In genomic region chr16:21664633-21665363, GRCm38 (mm10) we compare ENCODE assay signal across 12 mouse cellular contexts. TPM values are rescaled to one million over a fixed set of nuclear protein-coding genes. Genes with fewer than 3 reads are reported as not detected.
DNase-seq lines count a peak whose midpoint lies in the region; ATAC-seq lines count a peak whose summit lies in the region.
"Had no signal": no experiment of that assay in that cellular context is flagged by ENCODE, and none has a peak within 500 bp of the region (broad histone marks: within the 10 kb centered on the region; RNA-seq: fewer than 3 reads in every experiment).

No protein-coding gene starts in this region.

- 7% methylated on average over 18 of the region's 18 CpGs for WGBS in hindbrain, embryonic 13.5 days
- 6% methylated on average over 18 of the region's 18 CpGs for WGBS in neural tube, embryonic 12.5 days

- H3K36me3 ChIP-seq in hindbrain, embryonic 13.5 days, result peaks cover 6% of the 10 kb centered on the region; the same call in 1 of the 2 replicates
- peaks cover 2% of the 10 kb centered on the region; the same call in 1 of the 2 replicates for H3K36me3 ChIP-seq in neural tube, embryonic 12.5 days
- H3K36me3 ChIP-seq: G1E had no signal

- H3K4me1 ChIP-seq in hindbrain, embryonic 13.5 days (replicated peaks), result peaks cover 34% of the 10 kb centered on the region
- peaks cover 30% of the 10 kb centered on the region; the same call in 1 of the 2 replicates for H3K4me1 ChIP-seq in neural tube, embryonic 12.5 days
- H3K4me1 ChIP-seq: limb, embryonic 15.5 days had no signal

- DNase-seq in cerebellum, adult 8-10 months, result peak; percentile 12
- DNase-seq in cerebellum, adult 9-11 months, result no peak
- peak; percentile 25 for DNase-seq in embryo, embryonic 9.5 days (ENCODE audit: extremely low spot score)
- DNase-seq in urinary bladder, adult 18-20 months (ENCODE audit: low spot score in 2 of 2), result no peak
- DNase-seq in left cerebral cortex, postnatal 25 days (ENCODE audit: low spot score in 2 of 2), result no peak
- DNase-seq: kidney, adult 18-20 months; thymus, postnatal 14 days had no signal

- intact Hi-C loops in left cerebral cortex, postnatal 25 days (cut with DNase I), result no loop called here

- H3K4me3 ChIP-seq in hindbrain, embryonic 13.5 days, result peak overlapping the region; percentile 14; the same call in 1 of the 2 replicates
- H3K4me3 ChIP-seq in neural tube, embryonic 12.5 days, result no peak overlapping the region
- H3K4me3 ChIP-seq: limb, embryonic 15.5 days had no signal

- peak; percentile 66 for ATAC-seq in hindbrain, embryonic 13.5 days (ENCODE audit: low FRiP score)
- peak; percentile 93 for ATAC-seq in neural tube, embryonic 12.5 days (ENCODE audit: low FRiP score, low read depth)
- ATAC-seq in megakaryocyte progenitor cell, adult 5-6 weeks (replicated peaks; ENCODE audit: poor library complexity), result no peak

- peak overlapping the region; percentile 39 for H3K4me2 ChIP-seq in hindbrain, embryonic 13.5 days
- H3K4me2 ChIP-seq in neural tube, embryonic 12.5 days (replicated peaks), result peak overlapping the region; percentile 44
- H3K4me2 ChIP-seq: limb, embryonic 15.5 days had no signal

- peak overlapping the region; percentile 53; the same call in 1 of the 2 replicates for H3K9ac ChIP-seq in hindbrain, embryonic 13.5 days
- H3K9ac ChIP-seq in neural tube, embryonic 12.5 days, result 0 out of 2 replicates have a peak overlapping the region, but pooled peaks have one; percentile 1
- H3K9ac ChIP-seq: limb, embryonic 15.5 days had no signal

- peak overlapping the region; percentile 71 for H3K27ac ChIP-seq in hindbrain, embryonic 13.5 days
- H3K27ac ChIP-seq in neural tube, embryonic 12.5 days, result peak overlapping the region; percentile 20; the same call in 1 of the 2 replicates
- H3K27ac ChIP-seq: limb, embryonic 15.5 days had no signal

- H3K9me3 ChIP-seq in hindbrain, embryonic 13.5 days, result 0 out of 2 replicates have a peak, but pooled peaks cover 3% of the 10 kb centered on the region
- H3K9me3 ChIP-seq in neural tube, embryonic 12.5 days, result no peaks in the 10 kb centered on the region
- H3K9me3 ChIP-seq: G1E; limb, embryonic 15.5 days had no signal

- no peaks in the 10 kb centered on the region for H3K27me3 ChIP-seq in hindbrain, embryonic 13.5 days
- H3K27me3 ChIP-seq in neural tube, embryonic 12.5 days (replicated peaks), result no peaks in the 10 kb centered on the region
- H3K27me3 ChIP-seq: limb, embryonic 15.5 days had no signal

RNA-seq across cellular contexts. Expression of gene 2510009E07Rik, which starts 29.7 kb away (rescaled TPM):
- 46.1 and 48.6 TPM in 2 replicates for polyA plus RNA-seq in hindbrain, embryonic 13.5 days (2015; fragmentation: Nextera tagmentation; extraction: Ambion mirVana)
- 61.4 and 74.6 TPM in 2 replicates for polyA plus RNA-seq in neural tube, embryonic 12.5 days (2016; fragmentation: Nextera tagmentation; extraction: Ambion mirVana)
- total RNA-seq in megakaryocyte progenitor cell, adult 5-6 weeks (2015), result 0.10 and 0.22 TPM in 2 replicates
- total RNA-seq in megakaryocyte progenitor cell, adult 5-6 weeks (2017), result 0.17 and 0.37 TPM in 2 replicates
- total RNA-seq in left cerebral cortex, postnatal 25 days (2021), result 10 to 100 TPM; 53.3 to 58.9 TPM
- polyA plus RNA-seq: G1E had no signal

Comparison
In these comparisons a context has a peak if more than half of its experiments do, and no peak if none do; other contexts are left out.
1. DNase-seq: peak in cerebellum, adult 8-10 months (single experiment) and embryo, embryonic 9.5 days (single experiment); none in cerebellum, adult 9-11 months (single experiment), urinary bladder, adult 18-20 months (0 of 2) and left cerebral cortex, postnatal 25 days (0 of 2).
2. RNA of gene 2510009E07Rik, which starts 29.7 kb away (total RNA-seq): 53.3 to 58.9 TPM in left cerebral cortex, postnatal 25 days; 0.10 to 0.37 TPM in megakaryocyte progenitor cell, adult 5-6 weeks; every median in the first group is over 10 times any median in the second.